Mouse (Mus musculus) cortical plate, adult 2 months (tissue): Measurements from ENCODE around the gene Oasl2.

Experiments
- CTCF ChIP-seq: fragments of 200-500 bp; IDR thresholded peaks from 2 replicates; pipeline ENCODE4 v1.5.1; 2011; ENCODE audit warnings: mild to moderate bottlenecking, control low read depth, low read length; ENCODE audit not compliant: insufficient read depth; ENCODE audit errors: extremely low read depth
- POLR2A ChIP-seq: fragments of 200-500 bp; IDR thresholded peaks from 2 replicates; pipeline ENCODE4 v1.6.1; 2011; ENCODE audit warnings: mild to moderate bottlenecking, low read length, control low read depth; ENCODE audit not compliant: insufficient read depth; ENCODE audit errors: extremely low read depth

DNA sequence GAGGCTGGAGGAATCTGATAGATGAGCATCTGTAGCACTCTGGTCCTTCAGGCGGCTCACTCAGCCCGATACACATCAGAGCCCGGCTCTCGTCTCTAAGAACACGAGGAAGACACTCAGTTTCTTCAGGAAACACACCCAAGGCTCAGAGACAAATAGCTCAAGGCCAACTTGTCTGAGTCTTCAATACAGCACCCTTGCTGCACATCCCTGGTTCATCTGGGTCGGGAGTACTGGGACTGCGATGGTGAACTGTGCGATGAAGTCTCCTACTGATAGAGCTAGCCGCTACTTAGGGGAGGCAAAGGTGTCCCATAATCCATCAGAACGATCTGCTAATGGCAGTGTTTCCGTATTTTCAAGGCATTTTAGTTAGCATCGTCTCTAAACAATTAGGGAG is 38.2 kb upstream of the Oasl2 start, which contains the start of gene Gm9936:
- TF ChIP-seq CTCF, result no peak
- TF ChIP-seq POLR2A, result no peak
